Comparison of ENCODE assay signal across 8 mouse cellular contexts in genomic region chr9:78395630-78396351, GRCm38 (mm10). TPM values are rescaled to one million over a fixed set of nuclear protein-coding genes. Genes with fewer than 3 reads are reported as not detected.
DNase-seq lines count a peak whose midpoint lies in the region; ATAC-seq and TF ChIP-seq lines count a peak whose summit lies in the region.

TSS of gene Ddx43 (plus strand) at chr9:78395777.

- H3K9me3 ChIP-seq in embryonic facial prominence, embryonic 11.5 days (replicated peaks; ENCODE audit: control insufficient read depth, low read length) = no peaks in the 10 kb centered on the region
- no peaks in the 10 kb centered on the region for H3K9me3 ChIP-seq in heart, embryonic 13.5 days
- no peaks in the 10 kb centered on the region for H3K9me3 ChIP-seq in kidney, embryonic 15.5 days (replicated peaks)
- no peaks in the 10 kb centered on the region for H3K9me3 ChIP-seq in liver, embryonic 16.5 days (replicated peaks; ENCODE audit: control insufficient read depth, low read length)
- no peaks in the 10 kb centered on the region for H3K9me3 ChIP-seq in neural tube, embryonic 12.5 days

- H3K4me2 ChIP-seq in embryonic facial prominence, embryonic 11.5 days (ENCODE audit: low read depth, low read length) = peak within 1 kb of the TSS; percentile 55
- H3K4me2 ChIP-seq in heart, embryonic 13.5 days = peak within 1 kb of the TSS; percentile 76
- H3K4me2 ChIP-seq in kidney, embryonic 15.5 days = peak within 1 kb of the TSS; percentile 82
- H3K4me2 ChIP-seq in liver, embryonic 16.5 days (ENCODE audit: low read depth, low read length) = peak within 1 kb of the TSS; percentile 54
- H3K4me2 ChIP-seq in neural tube, embryonic 12.5 days (replicated peaks) = peak within 1 kb of the TSS; percentile 67

- WGBS in embryonic facial prominence, embryonic 11.5 days = 4% methylated on average over 58 of the region's 93 CpGs
- WGBS in heart, embryonic 13.5 days = 2% methylated on average over 93 of the region's 93 CpGs
- 1% methylated on average over 77 of the region's 93 CpGs for WGBS in kidney, embryonic 15.5 days
- WGBS in liver, embryonic 16.5 days (ENCODE audit: insufficient replicate concordance) = 2% methylated on average over 93 of the region's 93 CpGs
- 4% methylated on average over 93 of the region's 93 CpGs for WGBS in neural tube, embryonic 12.5 days

- H3K4me3 ChIP-seq in embryonic facial prominence, embryonic 11.5 days (ENCODE audit: low read depth, low read length) = peak within 1 kb of the TSS; percentile 36
- H3K4me3 ChIP-seq in heart, embryonic 13.5 days = peak within 1 kb of the TSS; percentile 55
- peak within 1 kb of the TSS; percentile 47 for H3K4me3 ChIP-seq in kidney, embryonic 15.5 days (replicated peaks)
- peak within 1 kb of the TSS; percentile 44 for H3K4me3 ChIP-seq in liver, embryonic 16.5 days (ENCODE audit: low read depth, low read length)
- H3K4me3 ChIP-seq in neural tube, embryonic 12.5 days = peak within 1 kb of the TSS; percentile 41
- H3K4me3 ChIP-seq in testis, adult 2 months (ENCODE audit: control insufficient read depth, low read depth, low read length) = peak within 1 kb of the TSS; percentile 96

- peak; percentile 86 for TF ChIP-seq POLR2A in testis, adult 2 months (IDR thresholded peaks at IDR 0.05; ENCODE audit: control insufficient read depth, low read depth, low read length)

- peak; percentile 90 for ATAC-seq in embryonic facial prominence, embryonic 11.5 days (replicated peaks; ENCODE audit: insufficient number of reproducible peaks, low FRiP score, low TSS enrichment, low read depth)
- ATAC-seq in heart, embryonic 13.5 days (ENCODE audit: extremely low read depth, insufficient number of reproducible peaks, low FRiP score, low TSS enrichment) = peak; percentile 54; the same call in 1 of the 2 replicates
- ATAC-seq in kidney, embryonic 15.5 days (replicated peaks; ENCODE audit: low FRiP score) = peak; percentile 94
- ATAC-seq in liver, embryonic 16.5 days (ENCODE audit: low read depth) = peak; percentile 72
- peak; percentile 98 for ATAC-seq in neural tube, embryonic 12.5 days (ENCODE audit: low FRiP score, low read depth)

- peak; percentile 9 to 35 for DNase-seq in adrenal gland, adult (ENCODE audit: inconsistent age in 2 of 2, low spot score in 1 of 2)
- no peak for DNase-seq in adrenal gland, postnatal 4 days (ENCODE audit: low spot score in 2 of 2)
- peak; percentile 78 for DNase-seq in embryonic facial prominence, embryonic 11.5 days (ENCODE audit: low spot score)

- peaks cover 42% of the 10 kb centered on the region for H3K27me3 ChIP-seq in embryonic facial prominence, embryonic 11.5 days (ENCODE audit: control insufficient read depth, insufficient read depth, low read length)
- H3K27me3 ChIP-seq in heart, embryonic 13.5 days (replicated peaks) = peaks cover 84% of the 10 kb centered on the region
- peaks cover 69% of the 10 kb centered on the region for H3K27me3 ChIP-seq in kidney, embryonic 15.5 days
- H3K27me3 ChIP-seq in liver, embryonic 16.5 days (ENCODE audit: control insufficient read depth, insufficient read depth, low read depth, low read length) = peaks cover 53% of the 10 kb centered on the region
- peaks cover 51% of the 10 kb centered on the region for H3K27me3 ChIP-seq in neural tube, embryonic 12.5 days (replicated peaks)
- H3K27me3 ChIP-seq in testis, adult 2 months (ENCODE audit: control insufficient read depth, insufficient read depth, low read length) = no peaks in the 10 kb centered on the region

- TF ChIP-seq CTCF in testis, adult 2 months (IDR thresholded peaks at IDR 0.05; ENCODE audit: control insufficient read depth, insufficient read depth, insufficient replicate concordance, low read depth, low read length) = no peak

- no peaks in the 10 kb centered on the region for H3K4me1 ChIP-seq in embryonic facial prominence, embryonic 11.5 days (ENCODE audit: control insufficient read depth, insufficient read depth, low read length)
- peaks cover 13% of the 10 kb centered on the region for H3K4me1 ChIP-seq in heart, embryonic 13.5 days
- H3K4me1 ChIP-seq in kidney, embryonic 15.5 days = peaks cover 12% of the 10 kb centered on the region
- H3K4me1 ChIP-seq in liver, embryonic 16.5 days (ENCODE audit: control insufficient read depth, low read depth, low read length) = peaks cover 4% of the 10 kb centered on the region
- peaks cover 7% of the 10 kb centered on the region; the same call in 1 of the 2 replicates for H3K4me1 ChIP-seq in neural tube, embryonic 12.5 days
- H3K4me1 ChIP-seq in testis, adult 2 months (ENCODE audit: control insufficient read depth, insufficient read depth, low read length) = peaks cover 8% of the 10 kb centered on the region

- H3K27ac ChIP-seq in embryonic facial prominence, embryonic 11.5 days (replicated peaks; ENCODE audit: low read depth, low read length) = no peak within 1 kb of the TSS
- no peak within 1 kb of the TSS for H3K27ac ChIP-seq in heart, embryonic 13.5 days (replicated peaks)
- no peak within 1 kb of the TSS for H3K27ac ChIP-seq in kidney, embryonic 15.5 days
- H3K27ac ChIP-seq in liver, embryonic 16.5 days (ENCODE audit: low read length) = no peak within 1 kb of the TSS
- H3K27ac ChIP-seq in neural tube, embryonic 12.5 days = no peak within 1 kb of the TSS
- H3K27ac ChIP-seq in testis, adult 2 months (ENCODE audit: control insufficient read depth, insufficient read depth, low read depth, low read length) = peak within 1 kb of the TSS; percentile 88

- H3K36me3 ChIP-seq in embryonic facial prominence, embryonic 11.5 days (replicated peaks; ENCODE audit: control insufficient read depth, insufficient read depth, low read depth, low read length) = no peaks in the 10 kb centered on the region
- no peaks in the 10 kb centered on the region for H3K36me3 ChIP-seq in heart, embryonic 13.5 days
- H3K36me3 ChIP-seq in kidney, embryonic 15.5 days = no peaks in the 10 kb centered on the region
- H3K36me3 ChIP-seq in liver, embryonic 16.5 days (ENCODE audit: control insufficient read depth, insufficient read depth) = no peaks in the 10 kb centered on the region
- H3K36me3 ChIP-seq in neural tube, embryonic 12.5 days = no peaks in the 10 kb centered on the region
- no peaks in the 10 kb centered on the region; the same call in 1 of the 2 replicates for H3K36me3 ChIP-seq in testis, adult 2 months (ENCODE audit: control insufficient read depth, insufficient read depth, low read length)

- 0 out of 2 replicates have a peak within 1 kb of the TSS, but pooled peaks have one; percentile 18 for H3K9ac ChIP-seq in embryonic facial prominence, embryonic 11.5 days (replicated peaks; ENCODE audit: low read length)
- peak within 1 kb of the TSS; percentile 68 for H3K9ac ChIP-seq in heart, embryonic 13.5 days
- peak within 1 kb of the TSS; percentile 36; the same call in 1 of the 2 replicates for H3K9ac ChIP-seq in kidney, embryonic 15.5 days
- H3K9ac ChIP-seq in liver, embryonic 16.5 days (ENCODE audit: low read depth, low read length) = no peak within 1 kb of the TSS
- peak within 1 kb of the TSS; percentile 47; the same call in 1 of the 2 replicates for H3K9ac ChIP-seq in neural tube, embryonic 12.5 days

RNA-seq across cellular contexts. Expression of gene Ddx43, which starts in this region (rescaled TPM):
- under 1 TPM; 0.14 to 0.17 TPM for total RNA-seq in adrenal gland, postnatal 4 days (2021)
- polyA plus RNA-seq in embryonic facial prominence, embryonic 11.5 days (2014; fragmentation: Nextera tagmentation; extraction: Ambion mirVana) = 0.15 TPM in 1 of 2 replicates, not detected in the other
- polyA plus RNA-seq in heart, embryonic 13.5 days (2015; fragmentation: Nextera tagmentation; extraction: Ambion mirVana) = 0.19 and 0.27 TPM in 2 replicates
- polyA plus RNA-seq in kidney, embryonic 15.5 days (2015; fragmentation: Nextera tagmentation; extraction: Ambion mirVana) = 0.22 and 0.31 TPM in 2 replicates
- polyA plus RNA-seq in liver, embryonic 16.5 days (2015; fragmentation: Nextera tagmentation; extraction: Ambion mirVana) = not detected in 2 replicates
- 0.32 and 0.39 TPM in 2 replicates for polyA plus RNA-seq in neural tube, embryonic 12.5 days (2016; fragmentation: Nextera tagmentation; extraction: Ambion mirVana)
- 3.0 and 4.0 TPM in 2 replicates for polyA plus RNA-seq in testis, adult 2 months (2012; rRNA removed)

Comparison
In these comparisons a context has a peak if more than half of its experiments do, and no peak if none do; other contexts are left out.
1. DNase-seq: peak in adrenal gland, adult (2 of 2); none in adrenal gland, postnatal 4 days (0 of 2).
2. Peak in DNase-seq, ATAC-seq, H3K4me3 ChIP-seq, H3K9ac ChIP-seq and H3K4me2 ChIP-seq in embryonic facial prominence, embryonic 11.5 days; RNA of the gene not detected or under 1 TPM.
3. Peak in ATAC-seq, H3K4me3 ChIP-seq, H3K9ac ChIP-seq and H3K4me2 ChIP-seq in heart, embryonic 13.5 days; RNA of the gene not detected or under 1 TPM.
4. Peak in ATAC-seq, H3K4me3 ChIP-seq, H3K9ac ChIP-seq and H3K4me2 ChIP-seq in kidney, embryonic 15.5 days; RNA of the gene not detected or under 1 TPM.
5. Peak in ATAC-seq, H3K4me3 ChIP-seq and H3K4me2 ChIP-seq in liver, embryonic 16.5 days; RNA of the gene not detected or under 1 TPM.
6. Peak in ATAC-seq, H3K4me3 ChIP-seq, H3K9ac ChIP-seq and H3K4me2 ChIP-seq in neural tube, embryonic 12.5 days; RNA of the gene not detected or under 1 TPM.
7. H3K4me3 ChIP-seq: peak in every context shown above with its lines; median percentile 96 in testis, adult 2 months; 55 in heart, embryonic 13.5 days; 47 in kidney, embryonic 15.5 days; 44 in liver, embryonic 16.5 days; 41 in neural tube, embryonic 12.5 days; 36 in embryonic facial prominence, embryonic 11.5 days.
8. Peak in every context shown above with its lines, with median percentiles within 50 percentile points of each other: ATAC-seq and H3K4me2 ChIP-seq.